Mouse (Mus musculus) cerebral cortex, adult 2 months (tissue): ENCODE measurements around the gene Kcnj2.

Source experiments
- WGBS: fragments of 180-500 bp; shearing (Covaris S2); methylation state at CpG from one replicate; pipeline ENCODE4 v1.1.7; 2018; 5-methylcytosine and 5-hydroxymethylcytosine counted together

The Kcnj2 gene

DNA sequence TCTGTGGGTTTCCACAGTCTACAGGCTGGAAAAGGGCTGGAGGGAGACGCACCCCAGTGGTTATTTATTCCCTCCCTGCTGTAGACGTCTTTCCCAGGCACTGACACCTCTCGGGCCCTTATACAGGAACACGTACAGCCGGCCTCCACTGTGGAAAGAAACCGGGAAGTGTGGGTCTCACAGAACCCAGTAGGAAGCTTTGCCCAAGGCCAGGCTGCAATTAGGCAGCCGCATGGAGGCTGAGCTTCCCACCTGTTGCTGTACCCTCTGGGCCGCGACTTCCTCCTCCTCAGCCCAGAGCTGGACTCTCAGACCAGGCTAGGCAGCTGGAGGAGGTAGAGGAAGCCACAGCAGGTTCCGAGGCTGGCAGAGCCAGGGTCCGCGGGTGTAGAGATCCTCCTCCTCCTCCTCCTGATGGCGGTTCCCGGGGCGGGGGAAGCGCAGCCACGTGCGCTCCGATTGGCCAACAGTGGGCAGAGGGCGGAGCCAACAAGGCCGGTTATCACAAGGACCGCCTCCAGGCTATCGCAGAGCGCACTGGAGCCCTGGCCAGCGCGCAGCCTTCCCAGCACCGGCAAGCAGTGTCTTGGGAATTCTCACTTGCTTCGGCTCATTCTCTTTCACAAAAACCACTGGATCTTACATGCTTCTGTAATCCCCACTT, at the start of gene Kcnj2:
TSS of gene Kcnj2 (plus strand) at position 530 of the 664 bp plus-strand sequence.
- WGBS, result under 1% methylated on average over 28 of the region's 28 CpGs

DNA sequence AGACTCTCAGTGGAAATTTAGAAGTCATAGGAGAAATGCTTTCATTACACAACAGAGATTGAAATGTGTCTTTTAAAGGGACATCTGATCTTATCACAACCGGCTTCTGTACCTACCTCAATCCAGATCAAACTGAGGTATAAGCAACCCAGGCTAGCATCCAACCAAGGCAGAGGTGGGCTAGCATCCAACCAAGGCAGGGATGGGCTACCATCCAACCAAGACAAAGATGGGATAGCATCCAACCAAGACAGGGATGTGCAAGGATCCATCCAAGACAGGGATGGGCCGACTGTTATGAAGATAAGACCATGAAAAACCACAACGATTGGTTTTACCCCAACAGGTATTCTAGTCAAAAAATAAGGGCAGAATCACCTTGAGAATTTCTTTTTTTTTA, 49.8 kb upstream of the Kcnj2 start:
- 90% methylated on average over 3 of the region's 3 CpGs for WGBS

DNA sequence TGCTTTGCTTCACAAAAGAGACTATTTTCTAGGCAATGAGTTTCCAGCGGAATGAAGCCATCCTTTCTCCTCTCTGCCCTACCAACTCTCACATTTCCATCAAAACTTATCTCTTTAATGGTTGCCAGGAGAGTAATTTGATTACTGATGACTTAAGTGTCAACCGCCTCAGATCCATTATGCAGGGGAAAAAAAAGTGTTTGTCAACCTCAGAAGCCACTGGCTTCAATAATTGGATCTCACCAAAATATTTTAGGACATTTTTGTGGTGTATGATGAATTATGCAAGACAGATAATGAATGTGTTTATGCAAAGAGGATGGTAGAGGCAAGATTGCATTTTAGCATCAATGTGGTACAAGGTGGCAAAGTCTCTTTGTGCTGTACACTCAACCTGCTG, 45.8 kb upstream of the Kcnj2 start:
- WGBS, result 61% methylated on average over 2 of the region's 2 CpGs

DNA sequence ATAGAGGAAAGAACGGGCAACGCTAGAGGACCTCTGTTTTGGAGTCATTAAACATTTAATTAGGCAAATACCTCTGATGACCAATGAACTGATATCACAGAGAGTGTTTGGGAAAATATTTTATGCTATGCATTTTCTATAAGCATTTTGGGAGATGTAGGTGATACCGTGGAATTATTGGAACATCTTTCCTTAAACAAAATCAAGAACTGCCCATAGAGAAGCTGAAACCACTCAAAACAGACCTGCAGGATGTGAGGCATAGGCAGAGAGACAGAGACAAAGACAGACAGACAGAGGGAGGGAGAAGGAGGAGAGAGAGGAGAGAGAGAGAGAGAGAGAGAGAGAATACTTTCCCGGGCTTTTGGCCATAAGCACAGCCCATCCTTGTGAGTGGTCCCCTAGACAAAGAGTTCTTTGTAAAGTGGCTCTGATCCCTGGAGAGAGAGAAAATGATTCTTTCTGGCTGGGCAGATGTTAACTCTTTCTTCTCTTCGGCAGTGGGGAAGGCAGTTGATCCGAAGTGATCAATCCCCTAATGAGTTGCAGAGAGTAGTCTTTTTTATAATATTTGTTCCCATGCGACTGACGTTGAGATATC, 43.2 kb upstream of the Kcnj2 start:
- WGBS, result 52% methylated on average over 8 of the region's 8 CpGs

DNA sequence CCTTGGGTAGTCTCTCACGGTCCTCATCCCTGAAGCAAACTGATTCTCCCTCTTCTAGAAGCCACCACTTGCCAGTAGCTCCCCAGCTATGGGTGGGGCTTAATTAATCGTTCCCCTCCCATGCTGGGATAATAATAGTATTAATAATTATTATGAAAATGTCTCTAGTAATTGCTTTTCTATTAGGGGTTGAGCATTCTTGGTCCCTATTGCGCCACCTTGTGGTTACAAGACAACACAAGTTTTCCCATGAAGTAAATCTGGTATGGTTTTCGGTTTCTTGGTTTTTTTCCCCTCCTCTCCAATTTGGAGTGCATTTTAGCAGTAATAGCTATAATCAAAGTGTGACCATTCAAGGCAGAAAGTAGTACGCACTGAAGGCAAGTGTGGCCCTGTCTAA, 23.8 kb upstream of the Kcnj2 start:
- 42% methylated on average over 5 of the region's 5 CpGs for WGBS

DNA sequence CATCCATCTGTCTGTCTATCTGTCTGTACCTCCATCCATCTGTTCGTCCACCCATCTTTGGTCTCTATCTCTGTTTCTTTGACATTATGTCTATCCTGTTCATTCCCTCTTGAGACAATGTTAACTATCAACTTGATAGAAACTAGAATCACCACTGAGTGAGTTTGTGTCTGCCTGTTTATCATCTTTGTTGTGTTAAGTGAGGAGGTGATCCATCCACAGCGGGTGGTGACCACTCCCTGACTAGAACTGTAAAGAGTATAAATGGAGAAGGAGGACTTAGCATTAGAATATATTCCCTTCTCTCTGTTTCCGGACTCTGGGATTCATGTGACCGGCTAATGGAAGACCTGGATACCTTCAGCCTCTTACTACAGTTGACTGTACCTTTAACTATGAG, 22.7 kb upstream of the Kcnj2 start:
- 93% methylated on average over 4 of the region's 4 CpGs for WGBS

DNA sequence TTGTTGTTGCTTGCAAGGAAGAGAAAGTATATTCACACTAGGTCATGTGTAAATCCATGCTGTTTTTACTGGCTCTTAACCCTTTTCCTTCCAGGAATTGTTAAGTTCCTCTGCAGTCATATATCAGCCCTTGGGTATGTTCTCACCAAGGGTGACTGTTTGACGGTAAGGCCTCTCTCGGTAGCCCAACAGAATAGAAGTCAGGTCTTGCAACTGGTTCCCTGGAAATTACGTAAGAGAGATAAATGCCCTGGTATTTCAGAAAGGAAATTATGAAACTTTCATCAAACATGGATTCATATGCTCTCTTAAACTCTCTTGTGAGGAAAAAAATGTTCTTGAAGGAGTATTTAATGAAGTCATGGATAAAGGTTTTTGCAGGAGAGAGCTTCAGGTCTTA, 11.7 kb upstream of the Kcnj2 start:
- 70% methylated on average over 3 of the region's 3 CpGs for WGBS

DNA sequence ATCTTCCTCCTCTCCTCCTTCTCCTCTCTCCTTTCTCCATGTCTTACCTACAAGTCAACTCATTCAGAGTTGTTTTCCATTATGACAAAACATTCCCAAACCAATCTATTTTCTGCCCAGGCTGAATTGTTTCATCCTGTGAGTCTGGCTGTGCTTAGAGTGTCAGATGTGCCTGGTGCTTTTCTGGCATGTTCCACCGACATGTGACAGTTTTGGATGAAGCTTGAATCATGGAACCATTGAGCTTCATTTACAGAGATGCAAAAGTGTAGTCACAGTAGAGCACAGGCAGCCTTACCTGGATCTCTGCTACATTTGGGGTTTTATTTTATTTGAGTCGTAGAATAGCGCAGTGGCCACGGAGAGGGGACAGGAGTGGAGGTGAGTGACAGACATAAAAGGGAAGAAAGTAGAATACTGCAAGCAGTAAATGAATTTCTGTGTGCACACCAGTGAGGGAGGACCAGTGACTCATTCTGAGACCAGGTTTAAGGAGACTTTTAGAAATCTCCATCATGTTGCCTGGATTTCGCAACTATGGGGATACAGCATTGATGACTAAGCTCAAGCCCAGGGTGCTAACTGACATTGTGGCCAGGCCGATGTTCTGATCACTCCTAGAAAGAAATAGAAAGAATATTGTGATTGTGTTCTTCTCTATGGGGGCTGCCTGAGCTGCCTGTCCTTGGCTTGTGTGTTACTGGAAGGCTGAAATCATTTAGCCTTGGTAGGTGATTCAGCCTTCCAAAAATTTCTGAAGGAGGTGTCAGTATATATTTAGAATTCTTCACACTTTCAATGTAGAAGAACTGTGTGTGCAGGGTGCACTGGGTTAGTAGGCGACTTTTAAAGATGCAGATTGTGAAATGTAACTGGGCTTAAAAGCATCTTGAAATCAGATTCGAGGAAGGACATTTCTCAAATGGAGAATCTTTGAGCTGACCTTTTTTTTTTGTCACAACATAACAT, 10.8 kb upstream of the Kcnj2 start:
- WGBS, result 50% methylated on average over 8 of the region's 8 CpGs

DNA sequence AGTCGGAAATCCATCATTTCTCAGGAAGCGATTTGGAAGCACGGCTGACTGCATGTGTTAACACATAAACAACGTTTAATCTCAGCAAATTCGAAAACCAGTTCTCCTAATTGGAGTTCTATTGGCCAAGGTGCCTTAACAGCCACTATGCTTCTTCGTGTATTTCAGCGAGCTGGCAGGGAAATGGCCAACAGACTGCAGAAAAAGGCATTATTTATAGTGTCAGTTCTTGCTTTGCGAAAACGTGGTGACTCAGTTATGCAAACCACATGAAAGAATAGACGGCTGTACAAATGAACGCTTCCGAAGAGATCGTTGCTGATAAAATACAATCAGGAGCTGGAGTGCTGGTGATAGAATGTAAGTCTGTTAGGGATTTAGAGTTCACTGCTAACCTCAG, 9.9 kb upstream of the Kcnj2 start:
- WGBS, result 39% methylated on average over 13 of the region's 13 CpGs

DNA sequence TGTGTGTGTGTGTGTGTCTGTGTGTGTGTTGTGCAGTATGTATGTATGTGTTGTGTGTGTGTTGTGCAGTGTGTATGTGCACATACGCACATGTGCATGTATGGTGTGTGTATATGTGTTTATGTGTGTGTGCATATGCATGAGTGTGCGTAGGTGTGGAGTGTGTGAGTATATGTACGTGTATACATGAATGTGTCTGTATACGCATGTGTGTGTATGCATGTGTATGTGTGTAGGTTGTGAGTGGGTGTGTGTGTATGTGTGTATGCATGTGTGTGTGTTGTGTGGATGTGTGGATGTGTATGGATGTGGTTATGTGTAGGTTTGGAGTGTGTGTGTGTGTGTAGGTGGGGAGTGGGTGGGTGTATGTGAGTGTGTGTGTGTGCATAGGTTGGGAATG, 8.5 kb upstream of the Kcnj2 start:
- WGBS, result 93% methylated on average over 4 of the region's 4 CpGs

DNA sequence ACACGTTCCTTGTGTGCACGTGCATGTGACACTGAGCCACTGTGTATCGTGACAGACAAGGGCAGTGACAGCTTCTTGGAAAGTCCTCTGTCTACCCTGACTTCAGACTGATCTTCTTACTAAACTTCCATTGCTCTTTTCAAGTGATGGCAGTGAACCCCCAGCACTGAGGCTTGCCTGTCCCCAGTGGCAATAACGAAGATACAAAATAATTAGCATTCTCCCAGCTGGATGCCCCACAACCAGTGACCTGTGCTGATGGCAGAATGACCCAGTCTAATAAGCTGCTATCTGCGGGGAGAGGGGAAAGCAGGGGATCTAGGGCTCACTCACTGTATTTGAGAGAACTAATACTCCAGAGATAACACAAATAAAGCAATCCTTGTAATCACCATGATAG, 5.7 kb upstream of the Kcnj2 start:
- 61% methylated on average over 5 of the region's 5 CpGs for WGBS

DNA sequence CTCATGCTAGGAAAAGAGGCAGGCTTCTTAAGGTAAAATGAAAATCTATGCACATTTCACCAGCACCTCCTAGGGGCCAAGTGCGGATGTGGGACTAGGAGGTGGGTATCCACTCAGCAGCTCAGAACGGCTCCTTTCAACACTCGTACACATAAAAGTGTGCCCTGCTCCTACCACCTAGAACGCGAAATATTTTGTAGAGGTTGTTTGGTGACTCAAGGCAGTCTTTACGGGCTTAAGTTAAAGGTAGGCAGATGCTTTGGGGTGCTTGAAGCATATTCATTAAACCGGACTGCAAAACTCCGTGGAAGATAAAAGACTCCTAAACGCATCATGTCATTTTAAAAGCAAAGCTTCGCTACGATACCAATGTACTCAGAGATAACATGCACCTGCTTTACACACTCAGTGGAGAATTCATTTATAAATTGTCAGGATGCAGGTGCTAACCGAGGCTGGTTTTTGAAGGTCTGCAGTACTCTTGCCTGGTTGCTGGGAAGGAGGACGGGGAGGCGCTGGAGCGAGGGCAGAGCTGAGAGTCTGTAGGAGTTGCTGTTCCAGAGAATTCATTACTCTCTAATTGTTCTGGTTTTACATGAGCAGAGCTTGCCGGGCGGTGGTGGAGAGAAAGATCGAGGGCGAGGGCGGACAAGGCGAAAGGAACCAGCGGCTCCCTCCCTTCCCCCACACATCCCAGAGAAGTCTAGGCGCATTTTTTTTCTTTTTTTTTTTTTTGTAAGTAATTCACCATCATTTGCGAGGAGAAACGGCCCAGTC, 1.0 kb upstream of the Kcnj2 start:
- WGBS, result under 1% methylated on average over 25 of the region's 25 CpGs

DNA sequence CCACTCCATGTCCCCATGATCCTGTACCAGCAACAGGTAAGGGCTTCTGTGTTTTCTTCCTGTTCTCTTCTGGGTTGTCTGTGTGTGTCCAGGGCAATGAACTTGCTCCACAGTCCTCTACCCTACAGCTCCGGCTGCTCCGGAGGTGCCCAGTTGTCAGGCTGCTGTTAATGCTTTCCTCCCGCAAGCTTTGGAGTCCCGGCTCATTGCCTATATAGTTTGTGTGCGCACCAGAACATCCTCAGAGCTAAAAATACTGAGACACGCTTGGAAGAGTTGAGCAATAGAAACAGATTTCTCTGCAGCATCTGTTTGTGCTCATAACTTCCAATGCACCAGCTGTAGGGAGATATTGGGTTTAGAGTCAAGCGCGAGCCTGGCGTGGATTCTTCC, 331 bp downstream of the Kcnj2 start:
- WGBS, result under 1% methylated on average over 9 of the region's 9 CpGs

DNA sequence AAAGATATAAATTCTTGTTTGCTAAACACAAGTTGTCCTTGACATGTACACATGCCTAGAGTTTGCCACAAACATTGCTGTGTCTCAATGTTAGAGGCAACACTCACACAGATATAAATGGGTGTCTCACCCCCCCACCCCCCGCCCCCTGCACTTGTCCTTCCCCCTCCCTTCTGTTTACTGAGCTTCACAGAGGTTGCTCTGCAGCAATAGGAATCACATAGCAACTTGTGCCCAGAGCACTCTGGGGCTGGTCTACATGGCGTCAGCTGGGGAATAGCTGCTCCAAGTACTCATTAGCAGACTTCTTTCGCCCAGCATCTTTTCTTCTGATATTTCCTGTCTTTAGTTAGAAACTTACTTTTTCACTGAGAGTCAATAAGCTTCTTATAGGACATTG, 1.8 kb downstream of the Kcnj2 start:
- 36% methylated on average over 3 of the region's 3 CpGs for WGBS

DNA sequence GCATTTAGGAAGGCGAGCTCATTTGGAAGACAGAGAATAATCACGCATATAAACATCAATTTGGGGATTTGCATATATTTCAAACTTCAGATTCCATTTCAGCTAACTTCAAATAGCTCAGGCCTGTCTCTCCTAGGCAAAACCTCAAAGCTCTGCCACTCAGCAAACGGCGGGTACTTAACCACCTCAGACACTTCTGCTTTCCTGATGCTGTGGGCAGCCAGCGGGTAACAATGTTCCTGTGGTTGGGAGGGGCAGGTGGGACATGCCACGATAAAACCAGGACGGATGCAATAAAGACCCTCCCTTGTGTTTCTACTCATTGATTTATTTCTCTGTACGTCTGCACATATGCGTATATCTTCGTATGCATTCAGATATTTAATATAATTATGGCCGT, 12.1 kb downstream of the Kcnj2 start:
- 77% methylated on average over 11 of the region's 11 CpGs for WGBS

DNA sequence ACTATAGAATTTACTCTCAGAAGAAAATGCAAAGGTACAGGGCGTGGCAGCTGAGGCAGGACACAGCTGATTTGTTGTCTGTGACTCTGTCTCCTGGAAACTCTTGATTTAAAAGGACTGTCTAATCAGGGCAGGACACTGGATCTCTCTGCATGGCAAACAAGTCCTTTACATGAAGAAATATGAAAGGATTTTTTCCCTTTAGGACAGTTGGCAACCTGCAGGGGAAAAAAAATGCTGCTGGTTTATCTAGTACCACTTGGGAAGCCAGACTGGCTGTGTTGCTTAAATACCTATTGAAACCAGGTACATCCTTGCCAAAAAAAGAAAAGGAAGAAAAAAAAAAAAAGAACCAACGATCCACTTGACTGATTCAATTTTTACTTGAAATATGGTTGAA, 17.0 kb downstream of the Kcnj2 start:
- 81% methylated on average over 2 of the region's 2 CpGs for WGBS

DNA sequence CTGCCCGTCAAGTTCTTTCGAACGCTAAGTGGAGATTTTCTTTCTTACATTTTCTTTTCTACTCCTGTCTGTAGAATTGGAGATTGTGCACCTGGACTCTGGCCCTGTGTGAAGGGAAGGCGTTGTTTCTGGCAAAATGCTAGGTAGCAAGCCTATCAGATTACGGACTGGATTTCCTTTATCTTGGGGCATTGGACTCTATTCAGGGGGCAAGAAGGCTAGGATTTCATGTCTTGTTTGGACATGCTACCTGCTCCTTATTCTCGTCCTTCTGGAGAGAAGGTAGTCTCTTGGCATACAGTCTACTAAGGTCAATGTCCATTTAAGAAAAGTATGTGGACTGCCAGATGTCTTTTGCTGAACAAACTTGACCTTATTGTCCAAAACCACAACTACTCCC, 21.0 kb downstream of the Kcnj2 start:
- WGBS, result 87% methylated on average over 6 of the region's 6 CpGs

DNA sequence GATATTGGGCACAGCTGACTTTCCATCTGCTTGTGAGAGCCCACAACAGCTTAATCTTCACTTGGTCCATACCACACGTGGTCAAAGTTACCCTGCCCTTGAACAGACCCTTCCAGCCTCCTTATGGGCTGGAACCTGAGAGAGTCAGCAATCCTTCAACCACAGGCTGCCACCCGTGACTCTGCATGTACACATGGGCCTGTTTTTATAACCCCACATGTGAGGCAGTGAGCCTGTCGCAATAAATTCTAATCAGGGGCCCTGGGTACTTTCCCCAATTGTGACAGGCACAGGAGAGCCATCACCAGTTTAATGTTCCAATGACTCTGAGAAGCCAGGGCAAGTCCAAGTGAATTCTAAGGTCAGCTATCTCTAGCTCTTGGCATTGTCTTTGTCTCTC, 22.8 kb downstream of the Kcnj2 start:
- WGBS, result 88% methylated on average over 3 of the region's 3 CpGs

DNA sequence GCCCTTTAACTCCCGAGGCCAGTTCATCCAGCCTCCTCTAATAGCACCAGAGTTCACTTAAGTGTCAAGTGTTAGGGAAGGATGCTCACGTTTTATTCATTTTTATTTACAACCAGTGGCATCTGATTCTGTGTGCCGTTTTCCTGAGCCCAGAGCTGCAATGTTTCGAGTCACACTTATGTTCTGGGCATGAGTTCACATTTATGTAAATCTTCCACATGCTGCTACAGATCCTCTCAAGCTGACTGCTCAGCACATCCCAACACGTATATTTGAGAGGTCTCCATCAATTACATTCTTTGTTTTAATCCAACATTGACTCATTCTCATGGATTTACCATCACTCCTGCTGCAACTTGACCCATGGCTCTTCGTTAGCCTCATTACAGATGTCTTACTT, 25.2 kb downstream of the Kcnj2 start:
- 55% methylated on average over 6 of the region's 6 CpGs for WGBS

DNA sequence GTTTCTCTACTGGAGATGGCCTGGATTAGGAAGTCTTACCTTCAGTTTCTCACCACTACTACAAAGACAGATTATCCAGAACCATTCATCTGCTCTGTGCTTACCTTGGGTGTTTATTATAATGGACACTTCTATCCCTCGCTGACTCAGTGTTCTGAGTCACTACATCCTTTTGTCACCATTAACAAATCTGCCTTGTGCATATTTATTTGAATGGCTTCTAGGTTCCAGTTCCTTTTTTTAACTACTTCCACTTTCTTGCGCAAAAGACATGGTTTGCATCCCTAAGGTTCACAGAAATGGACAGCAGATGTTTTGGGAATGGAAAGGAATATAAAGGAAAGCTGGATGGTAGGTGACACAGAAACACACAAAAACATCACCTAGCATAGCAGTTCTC, 27.0 kb downstream of the Kcnj2 start:
- 74% methylated on average over 2 of the region's 2 CpGs for WGBS

DNA sequence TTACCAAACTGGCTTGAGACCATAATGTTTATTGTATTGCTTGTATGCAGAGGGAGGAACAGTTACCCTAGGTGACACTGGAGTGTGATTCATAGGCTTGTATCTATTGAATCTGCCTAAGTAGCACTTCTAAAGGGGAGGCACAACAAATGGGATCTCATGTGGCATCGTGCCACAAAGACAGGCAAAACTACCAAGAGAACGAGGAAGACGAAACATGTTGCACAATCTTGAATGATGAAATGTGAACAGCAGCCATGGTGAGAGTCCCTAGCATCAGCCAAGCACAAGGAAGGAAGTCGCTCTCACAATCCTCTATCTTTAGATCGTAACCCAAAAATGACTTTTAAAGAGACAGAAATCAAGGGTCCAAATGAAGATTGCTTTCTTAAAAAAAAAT, 30.6 kb downstream of the Kcnj2 start:
- 71% methylated on average over 5 of the region's 5 CpGs for WGBS

DNA sequence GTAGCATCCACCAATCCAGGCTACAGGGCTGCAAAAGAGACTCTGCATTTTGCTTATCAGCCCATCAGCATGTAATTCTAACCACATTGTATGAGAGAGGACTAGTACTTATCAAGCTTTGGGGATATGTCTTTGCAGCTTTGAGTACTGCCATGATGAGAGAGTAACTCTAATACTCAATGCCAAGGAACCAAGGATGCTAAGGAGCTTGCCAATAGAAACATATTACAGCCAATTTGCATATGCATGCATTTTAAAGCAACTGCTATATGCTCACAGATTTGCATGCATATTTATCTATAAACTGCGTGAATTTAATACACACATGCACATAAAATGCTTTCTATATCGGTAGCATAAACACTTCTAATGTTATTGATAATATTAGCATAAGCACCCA, 34.2 kb downstream of the Kcnj2 start:
- WGBS, result 66% methylated on average over 2 of the region's 2 CpGs
